Comparison of ENCODE assay signal across 8 mouse cellular contexts in the genomic region with DNA sequence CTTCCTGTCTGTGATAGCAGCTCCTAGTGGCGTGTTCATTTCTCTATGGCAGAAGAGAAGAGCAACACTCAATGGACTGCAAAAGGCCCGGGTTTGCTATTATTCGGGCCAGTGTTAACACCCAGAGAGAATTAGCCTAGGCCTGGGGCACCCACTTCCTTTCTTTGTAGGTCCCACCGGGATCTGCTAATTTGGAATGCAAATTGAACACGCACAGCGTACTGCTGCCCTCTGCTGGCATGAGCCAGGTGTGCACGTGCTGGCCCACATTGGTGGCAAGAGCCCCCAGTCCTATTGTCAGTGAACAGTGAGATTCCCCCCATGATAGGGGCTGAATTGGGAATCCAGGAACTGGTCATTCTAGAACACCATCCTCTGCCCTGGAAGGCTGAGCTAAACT.
DNase-seq lines count a peak whose midpoint lies in the region; ATAC-seq and TF ChIP-seq lines count a peak whose summit lies in the region.

No protein-coding gene starts in this region.

- peak overlapping the region; percentile 46; the same call in 1 of the 2 replicates for H3K4me2 ChIP-seq in intestine, embryonic 16.5 days (ENCODE audit: low read depth, low read length)
- no peak overlapping the region for H3K4me2 ChIP-seq in midbrain, embryonic 11.5 days

- H3K9me3 ChIP-seq in intestine, embryonic 16.5 days (ENCODE audit: control insufficient read depth, low read length): no peaks in the 10 kb centered on the region
- no peaks in the 10 kb centered on the region for H3K9me3 ChIP-seq in midbrain, embryonic 11.5 days (ENCODE audit: control insufficient read depth, low read length)

- intact Hi-C loops in left cerebral cortex, postnatal 36 days (cut with DNase I): loop anchor here (1.0 kb wide), 1 partner anchor 397 kb away; no protein-coding TSS in a partner anchor

- DNase-seq in WW6 (ENCODE audit: low read depth, low spot score): peak; percentile 67
- DNase-seq in gastrocnemius, postnatal 25 days: peak; percentile 32
- DNase-seq in left cerebral cortex, postnatal 36 days (ENCODE audit: low spot score in 2 of 2): peak; percentile 53 to 54
- peak; percentile 98 for DNase-seq in midbrain, embryonic 11.5 days (ENCODE audit: low spot score, missing footprints)
- peak; percentile 47 for DNase-seq in skeletal muscle tissue, adult 2 months (ENCODE audit: low read depth, low spot score)

- no peak for TF ChIP-seq POLR2A in cortical plate, adult 2 months (IDR thresholded peaks at IDR 0.05; ENCODE audit: extremely low read depth, insufficient read depth, low read length)

- no peaks in the 10 kb centered on the region for H3K36me3 ChIP-seq in intestine, embryonic 16.5 days (ENCODE audit: control insufficient read depth, insufficient read depth, low read length)
- H3K36me3 ChIP-seq in midbrain, embryonic 11.5 days (ENCODE audit: control insufficient read depth, insufficient read depth, low read length): no peaks in the 10 kb centered on the region

- no peaks in the 10 kb centered on the region for H3K27me3 ChIP-seq in intestine, embryonic 16.5 days (replicated peaks; ENCODE audit: control insufficient read depth, insufficient read depth, low read length)
- no peaks in the 10 kb centered on the region for H3K27me3 ChIP-seq in midbrain, embryonic 11.5 days (ENCODE audit: control insufficient read depth, insufficient read depth, low read length)

- WGBS in intestine, embryonic 16.5 days: 4% methylated on average over 7 of the region's 7 CpGs
- WGBS in midbrain, embryonic 11.5 days: 3% methylated on average over 7 of the region's 7 CpGs

- no peak for ATAC-seq in intestine, embryonic 16.5 days
- peak; percentile 70 for ATAC-seq in midbrain, embryonic 11.5 days (ENCODE audit: low FRiP score)
- no peak for ATAC-seq in erythroblast, adult 5-6 weeks (replicated peaks; ENCODE audit: low FRiP score, poor library complexity, severe bottlenecking)

- no peaks in the 10 kb centered on the region for H3K4me1 ChIP-seq in cortical plate, adult 2 months (ENCODE audit: control insufficient read depth, insufficient read depth, low read length)
- H3K4me1 ChIP-seq in intestine, embryonic 16.5 days (ENCODE audit: control insufficient read depth, insufficient read depth, low read length): no peaks in the 10 kb centered on the region
- peaks cover 7% of the 10 kb centered on the region for H3K4me1 ChIP-seq in midbrain, embryonic 11.5 days (ENCODE audit: control insufficient read depth, insufficient read depth, low read length)

- TF ChIP-seq CTCF in cortical plate, adult 2 months (IDR thresholded peaks at IDR 0.05; ENCODE audit: extremely low read depth, insufficient read depth, low read length): peak; percentile 92

- no peak overlapping the region for H3K27ac ChIP-seq in cortical plate, adult 2 months (ENCODE audit: insufficient read depth, low read length)
- H3K27ac ChIP-seq in intestine, embryonic 16.5 days (ENCODE audit: low read length): no peak overlapping the region
- H3K27ac ChIP-seq in midbrain, embryonic 11.5 days (ENCODE audit: low read depth, low read length): no peak overlapping the region

- no peak overlapping the region for H3K4me3 ChIP-seq in cortical plate, adult 2 months (ENCODE audit: insufficient read depth, low read length)
- H3K4me3 ChIP-seq in intestine, embryonic 16.5 days (ENCODE audit: low read length): peak overlapping the region; percentile 25; the same call in 1 of the 2 replicates
- no peak overlapping the region for H3K4me3 ChIP-seq in midbrain, embryonic 11.5 days (ENCODE audit: low read depth, low read length)

- H3K9ac ChIP-seq in intestine, embryonic 16.5 days (ENCODE audit: low read depth, low read length): no peak overlapping the region
- H3K9ac ChIP-seq in midbrain, embryonic 11.5 days (ENCODE audit: low read length): no peak overlapping the region

Comparison
In these comparisons a context has a peak if more than half of its experiments do, and no peak if none do; other contexts are left out.
1. DNase-seq: peak in every context shown above with its lines; median percentile 98 in midbrain, embryonic 11.5 days; 67 in WW6; 54 in left cerebral cortex, postnatal 36 days; 47 in skeletal muscle tissue, adult 2 months; 32 in gastrocnemius, postnatal 25 days.